Mouse (Mus musculus): ENCODE measurements at regions not wholly inside any gene's neighbourhood (a gene's known extent, or its start where the extent isn't known, plus 50 kb on each side); places are given as distances from the start of the nearest gene placed in this dataset.

DNA sequence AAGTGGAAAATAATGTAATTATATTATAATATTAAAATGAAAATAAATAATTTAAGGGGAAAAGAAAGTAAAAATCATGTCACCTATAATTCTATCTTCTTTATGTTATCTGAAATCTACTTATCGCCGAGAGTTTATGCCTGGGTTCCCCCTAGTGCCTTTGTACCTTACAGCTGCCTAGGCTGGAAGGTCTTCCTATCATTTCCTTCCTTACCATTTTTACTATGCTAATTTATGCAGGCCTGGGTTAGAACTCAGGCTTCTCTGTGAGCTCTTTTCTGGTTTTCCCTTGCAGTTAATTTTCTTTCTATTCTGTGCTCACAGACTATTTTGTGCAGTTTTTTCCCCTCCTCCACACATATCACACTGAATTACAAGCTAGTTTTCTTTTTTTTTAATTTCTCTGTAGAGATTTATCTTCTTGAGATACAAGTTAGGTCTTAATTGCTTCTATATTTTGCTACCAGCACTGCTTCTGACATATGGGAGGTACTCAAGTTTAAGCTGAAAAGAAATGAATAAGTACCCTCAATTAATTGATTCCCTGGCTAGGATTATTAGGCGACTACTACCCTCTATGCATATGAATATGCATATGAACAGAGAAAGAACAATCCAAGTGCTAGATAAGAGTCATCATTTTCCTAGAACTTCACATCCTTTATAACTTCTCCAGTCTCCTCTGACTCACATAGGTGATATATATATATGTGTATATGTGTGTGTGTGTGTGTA is 724.0 kb upstream of the Chordc1 start:
- ATAC-seq (replicated peaks; ENCODE audit: insufficient number of reproducible peaks, low FRiP score, low TSS enrichment, low read depth) (no peak), DNase-seq (ENCODE audit: low spot score) (no peak)
- 74% methylated on average over 3 of the region's 3 CpGs for WGBS
- H3K4me1 ChIP-seq (ENCODE audit: control insufficient read depth, insufficient read depth, low read length) = no peaks in the 10 kb centered on the region
- H3K27ac ChIP-seq (replicated peaks; ENCODE audit: low read depth, low read length) = no peak overlapping the region
- no peak overlapping the region for H3K4me2 ChIP-seq (ENCODE audit: low read depth, low read length)
- no peak overlapping the region for H3K4me3 ChIP-seq (ENCODE audit: low read depth, low read length)
- no peak overlapping the region for H3K9ac ChIP-seq (replicated peaks; ENCODE audit: low read length)
- no peaks in the 10 kb centered on the region for H3K9me3 ChIP-seq (replicated peaks; ENCODE audit: control insufficient read depth, low read length)
- no peaks in the 10 kb centered on the region for H3K27me3 ChIP-seq (ENCODE audit: control insufficient read depth, insufficient read depth, low read length)
- no peaks in the 10 kb centered on the region for H3K36me3 ChIP-seq (replicated peaks; ENCODE audit: control insufficient read depth, insufficient read depth, low read depth, low read length)

DNA sequence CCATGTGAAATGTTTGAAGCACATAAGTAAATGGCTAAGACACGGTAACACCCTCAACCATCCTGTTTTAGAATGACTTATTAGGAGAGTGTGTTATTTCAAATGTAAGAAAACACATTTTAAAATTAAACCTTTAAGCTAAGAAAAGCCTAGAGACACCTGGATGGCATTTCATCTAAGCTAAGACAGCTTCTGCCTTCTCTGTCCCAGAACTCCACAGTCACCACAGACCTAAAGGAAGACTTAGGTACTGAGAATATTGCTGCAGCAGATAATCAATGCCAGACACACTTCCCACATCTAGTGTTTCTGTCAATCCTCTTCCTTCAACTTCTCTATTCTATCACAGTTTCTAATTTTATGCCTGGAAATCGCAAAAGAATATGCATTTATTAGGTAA is 704.4 kb upstream of the Chordc1 start:
- Histone ChIP-seq H3K27me3 (ENCODE audit: control insufficient read depth, insufficient read depth, low read length) (no peaks in the 10 kb centered on the region), H3K4me1 (ENCODE audit: control insufficient read depth, insufficient read depth, low read length) (no peaks in the 10 kb centered on the region), H3K36me3 (replicated peaks; ENCODE audit: control insufficient read depth, insufficient read depth, low read depth, low read length) (no peaks in the 10 kb centered on the region), H3K4me2 (ENCODE audit: low read depth, low read length) (no peak overlapping the region), H3K9ac (replicated peaks; ENCODE audit: low read length) (no peak overlapping the region), H3K27ac (replicated peaks; ENCODE audit: low read depth, low read length) (no peak overlapping the region), H3K4me3 (ENCODE audit: low read depth, low read length) (no peak overlapping the region), H3K9me3 (replicated peaks; ENCODE audit: control insufficient read depth, low read length) (no peaks in the 10 kb centered on the region)
- DNase-seq (ENCODE audit: low spot score) (peak; percentile 42), ATAC-seq (replicated peaks; ENCODE audit: insufficient number of reproducible peaks, low FRiP score, low TSS enrichment, low read depth) (no peak)
- 83% methylated on average over 2 of the region's 2 CpGs for WGBS

DNA sequence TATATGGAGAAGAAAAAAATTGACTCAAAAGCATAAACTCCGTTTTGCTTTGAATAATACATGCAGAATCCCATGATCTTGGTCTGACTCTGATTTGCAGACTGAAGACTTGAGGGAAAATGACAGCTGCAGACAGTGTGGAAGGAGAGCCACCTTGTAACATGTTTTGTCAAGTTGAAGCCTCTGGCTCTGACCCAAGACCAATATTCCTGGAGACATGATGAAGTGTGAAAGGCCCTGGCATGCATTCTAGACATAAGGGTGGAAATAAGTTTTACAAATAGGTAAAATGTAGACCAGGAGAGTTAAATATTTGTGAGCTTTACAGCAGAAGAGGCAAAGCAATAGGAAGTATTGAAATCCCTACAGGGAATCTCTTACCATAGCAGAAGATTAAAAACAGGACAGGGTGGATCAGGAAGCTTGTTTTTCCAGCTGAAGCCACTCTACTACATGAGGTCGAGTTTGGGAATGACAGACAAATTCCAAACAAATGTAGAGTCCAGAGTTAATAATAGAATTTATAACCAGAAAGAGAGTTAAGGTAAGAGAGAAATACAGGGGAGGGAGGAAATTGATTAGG is 703.9 kb upstream of the Chordc1 start:
- no peaks in the 10 kb centered on the region for H3K9me3 ChIP-seq (replicated peaks; ENCODE audit: control insufficient read depth, low read length)
- no peak overlapping the region for H3K4me3 ChIP-seq (ENCODE audit: low read depth, low read length)
- WGBS = 45% methylated on average over 2 of the region's 2 CpGs
- ATAC-seq (replicated peaks; ENCODE audit: insufficient number of reproducible peaks, low FRiP score, low TSS enrichment, low read depth) (no peak), DNase-seq (ENCODE audit: low spot score) (peak; percentile 9)
- H3K27ac ChIP-seq (replicated peaks; ENCODE audit: low read depth, low read length) = no peak overlapping the region
- H3K4me1 ChIP-seq (ENCODE audit: control insufficient read depth, insufficient read depth, low read length) = no peaks in the 10 kb centered on the region
- H3K36me3 ChIP-seq (replicated peaks; ENCODE audit: control insufficient read depth, insufficient read depth, low read depth, low read length) = no peaks in the 10 kb centered on the region
- H3K9ac ChIP-seq (replicated peaks; ENCODE audit: low read length) = no peak overlapping the region
- no peak overlapping the region for H3K4me2 ChIP-seq (ENCODE audit: low read depth, low read length)
- H3K27me3 ChIP-seq (ENCODE audit: control insufficient read depth, insufficient read depth, low read length) = no peaks in the 10 kb centered on the region

DNA sequence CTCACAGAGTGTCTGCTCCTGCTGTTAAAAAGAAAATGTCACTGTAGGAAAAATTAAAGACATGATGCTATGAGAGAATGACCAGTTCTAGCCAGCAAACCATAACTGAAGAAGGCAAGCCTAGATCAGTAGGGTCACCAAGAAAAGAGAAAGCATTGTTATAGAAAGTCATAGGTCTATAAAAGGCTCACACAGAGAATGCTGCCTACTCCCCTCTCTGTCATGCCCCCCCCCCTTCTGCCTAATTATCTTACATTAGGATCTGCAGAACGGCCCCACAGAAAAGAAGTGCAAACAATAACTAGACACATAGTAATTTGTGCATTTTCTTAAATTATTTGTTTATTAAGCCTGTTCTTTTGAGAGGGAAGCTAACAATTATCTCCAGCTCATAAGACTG is 680.8 kb upstream of the Chordc1 start:
- Histone ChIP-seq H3K9me3 (replicated peaks; ENCODE audit: control insufficient read depth, low read length) (no peaks in the 10 kb centered on the region), H3K9ac (replicated peaks; ENCODE audit: low read length) (no peak overlapping the region), H3K27me3 (ENCODE audit: control insufficient read depth, insufficient read depth, low read length) (no peaks in the 10 kb centered on the region), H3K4me3 (ENCODE audit: low read depth, low read length) (no peak overlapping the region), H3K4me2 (ENCODE audit: low read depth, low read length) (no peak overlapping the region), H3K27ac (replicated peaks; ENCODE audit: low read depth, low read length) (no peak overlapping the region), H3K4me1 (ENCODE audit: control insufficient read depth, insufficient read depth, low read length) (no peaks in the 10 kb centered on the region), H3K36me3 (replicated peaks; ENCODE audit: control insufficient read depth, insufficient read depth, low read depth, low read length) (no peaks in the 10 kb centered on the region)
- WGBS = 61% methylated on average over 1 of the region's 1 CpGs
- ATAC-seq (replicated peaks; ENCODE audit: insufficient number of reproducible peaks, low FRiP score, low TSS enrichment, low read depth) (no peak), DNase-seq (ENCODE audit: low spot score) (no peak)

DNA sequence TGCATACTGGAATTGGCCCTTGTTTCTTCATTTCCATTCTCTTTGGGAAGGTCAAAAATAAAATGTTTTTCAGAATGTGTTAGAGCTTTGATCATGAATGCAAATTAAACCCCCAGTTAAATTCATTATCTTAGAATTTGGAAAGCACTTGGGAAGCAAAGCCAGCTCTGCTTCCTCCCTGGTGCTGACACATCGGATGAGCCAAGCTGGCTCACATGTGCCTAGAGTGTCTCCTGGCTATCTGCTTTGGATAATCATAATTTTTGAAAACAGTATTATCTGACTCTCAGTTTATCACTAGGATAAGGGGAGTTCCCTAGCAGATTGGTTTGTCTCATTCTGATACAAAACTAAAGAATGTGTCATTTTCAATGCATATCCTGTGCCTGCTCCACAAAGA is 649.4 kb upstream of the Chordc1 start:
- Histone ChIP-seq H3K27me3 (ENCODE audit: control insufficient read depth, insufficient read depth, low read length) (no peaks in the 10 kb centered on the region), H3K27ac (replicated peaks; ENCODE audit: low read depth, low read length) (no peak overlapping the region), H3K4me2 (ENCODE audit: low read depth, low read length) (no peak overlapping the region), H3K4me3 (ENCODE audit: low read depth, low read length) (no peak overlapping the region), H3K9ac (replicated peaks; ENCODE audit: low read length) (no peak overlapping the region), H3K4me1 (ENCODE audit: control insufficient read depth, insufficient read depth, low read length) (no peaks in the 10 kb centered on the region), H3K9me3 (replicated peaks; ENCODE audit: control insufficient read depth, low read length) (no peaks in the 10 kb centered on the region), H3K36me3 (replicated peaks; ENCODE audit: control insufficient read depth, insufficient read depth, low read depth, low read length) (no peaks in the 10 kb centered on the region)
- 87% methylated on average over 1 of the region's 1 CpGs for WGBS
- ATAC-seq (replicated peaks; ENCODE audit: insufficient number of reproducible peaks, low FRiP score, low TSS enrichment, low read depth) (no peak), DNase-seq (ENCODE audit: low spot score) (no peak)

DNA sequence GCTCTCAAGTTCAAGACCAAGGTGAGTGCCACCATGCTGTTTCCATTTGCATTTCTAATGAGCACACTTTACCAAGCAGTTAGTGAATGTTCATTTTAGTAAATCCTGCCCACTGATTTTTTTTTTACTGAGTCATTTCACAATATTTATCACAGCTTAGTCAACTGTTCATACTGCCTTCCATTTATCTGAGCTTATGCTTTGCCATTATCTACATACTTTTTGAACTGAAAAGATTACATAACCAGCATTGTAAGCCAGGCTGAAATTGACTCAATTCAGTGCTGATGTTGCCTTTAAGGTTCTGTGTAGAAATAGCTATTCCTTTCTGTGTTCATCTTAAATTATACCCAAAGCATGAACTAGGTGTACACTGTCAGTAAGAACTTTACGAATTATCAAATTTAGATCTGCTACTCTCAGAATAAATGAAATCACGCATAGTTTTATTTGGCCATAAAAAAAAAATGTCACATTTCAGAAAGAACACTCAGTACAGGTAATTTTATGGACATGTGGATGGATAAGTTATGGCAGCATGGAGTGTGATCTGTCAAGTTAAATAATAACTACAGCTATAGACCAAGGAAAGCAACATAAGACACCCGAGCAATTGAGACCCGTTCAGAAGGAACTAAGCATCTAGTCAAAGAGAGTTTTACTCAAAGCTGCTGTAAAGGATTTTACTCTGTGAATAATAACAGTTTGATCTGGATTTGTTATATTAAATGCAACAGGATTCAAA is 645.9 kb upstream of the Chordc1 start:
- H3K27me3 ChIP-seq (ENCODE audit: control insufficient read depth, insufficient read depth, low read length) = no peaks in the 10 kb centered on the region
- ATAC-seq (replicated peaks; ENCODE audit: insufficient number of reproducible peaks, low FRiP score, low TSS enrichment, low read depth) = no peak
- H3K4me1 ChIP-seq (ENCODE audit: control insufficient read depth, insufficient read depth, low read length) = no peaks in the 10 kb centered on the region
- H3K4me2 ChIP-seq (ENCODE audit: low read depth, low read length) = no peak overlapping the region
- H3K27ac ChIP-seq (replicated peaks; ENCODE audit: low read depth, low read length) = no peak overlapping the region
- no peaks in the 10 kb centered on the region for H3K36me3 ChIP-seq (replicated peaks; ENCODE audit: control insufficient read depth, insufficient read depth, low read depth, low read length)
- DNase-seq (ENCODE audit: low spot score) = no peak
- H3K9me3 ChIP-seq (replicated peaks; ENCODE audit: control insufficient read depth, low read length) = no peaks in the 10 kb centered on the region
- no peak overlapping the region for H3K4me3 ChIP-seq (ENCODE audit: low read depth, low read length)
- WGBS = 88% methylated on average over 4 of the region's 4 CpGs
- no peak overlapping the region for H3K9ac ChIP-seq (replicated peaks; ENCODE audit: low read length)

DNA sequence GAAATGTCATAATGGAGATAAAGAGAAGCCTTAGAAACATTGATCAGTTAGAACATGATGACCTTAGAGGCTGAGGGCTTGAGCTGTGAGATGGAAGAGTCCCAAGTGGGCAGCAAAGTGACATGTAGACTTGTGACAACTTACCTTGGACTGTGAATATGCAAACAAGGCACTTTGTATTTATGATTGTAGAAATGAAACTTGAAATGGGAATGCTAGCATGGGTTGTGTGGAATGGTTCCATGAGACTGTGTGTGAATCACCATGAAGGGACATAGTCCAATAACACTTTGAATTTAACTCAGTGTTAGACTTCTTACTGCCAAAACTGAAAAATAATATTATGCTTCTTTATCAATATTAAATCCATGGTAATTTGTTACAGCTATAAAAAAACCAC is 638.1 kb upstream of the Chordc1 start:
- no peak for ATAC-seq (replicated peaks; ENCODE audit: insufficient number of reproducible peaks, low FRiP score, low TSS enrichment, low read depth)
- no peak for DNase-seq (ENCODE audit: low spot score)
- H3K9me3 ChIP-seq (replicated peaks; ENCODE audit: control insufficient read depth, low read length) = no peaks in the 10 kb centered on the region
- H3K9ac ChIP-seq (replicated peaks; ENCODE audit: low read length) = no peak overlapping the region
- no peaks in the 10 kb centered on the region for H3K36me3 ChIP-seq (replicated peaks; ENCODE audit: control insufficient read depth, insufficient read depth, low read depth, low read length)
- no peak overlapping the region for H3K27ac ChIP-seq (replicated peaks; ENCODE audit: low read depth, low read length)
- H3K4me2 ChIP-seq (ENCODE audit: low read depth, low read length) = no peak overlapping the region
- H3K27me3 ChIP-seq (ENCODE audit: control insufficient read depth, insufficient read depth, low read length) = no peaks in the 10 kb centered on the region
- no peaks in the 10 kb centered on the region for H3K4me1 ChIP-seq (ENCODE audit: control insufficient read depth, insufficient read depth, low read length)
- no peak overlapping the region for H3K4me3 ChIP-seq (ENCODE audit: low read depth, low read length)

DNA sequence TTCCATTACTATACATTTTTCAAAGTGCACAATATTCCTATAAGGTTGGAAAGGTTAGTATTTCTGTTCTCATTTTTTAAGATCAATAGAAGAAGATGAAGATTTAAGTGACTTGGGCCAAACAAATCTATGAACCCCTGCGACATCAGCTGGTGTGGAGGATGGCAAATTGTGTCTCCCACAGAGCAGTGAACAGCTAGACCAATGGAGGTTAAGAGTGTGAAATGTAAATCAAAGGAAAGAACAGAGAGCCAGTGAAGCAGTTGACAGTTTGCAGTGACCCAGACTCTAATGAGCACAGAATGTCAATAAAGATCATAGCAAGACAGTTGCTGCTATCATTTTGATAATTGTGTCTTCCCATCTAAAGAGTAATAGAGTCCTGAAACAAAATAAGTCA is 627.8 kb upstream of the Chordc1 start:
- no peak for ATAC-seq (replicated peaks; ENCODE audit: insufficient number of reproducible peaks, low FRiP score, low TSS enrichment, low read depth)

More for the DNA sequence above, 627.8 kb upstream of the Chordc1 start:
- H3K27me3 ChIP-seq (ENCODE audit: control insufficient read depth, insufficient read depth, low read length) = no peaks in the 10 kb centered on the region
- no peaks in the 10 kb centered on the region for H3K36me3 ChIP-seq (replicated peaks; ENCODE audit: control insufficient read depth, insufficient read depth, low read depth, low read length)
- H3K4me3 ChIP-seq (ENCODE audit: low read depth, low read length) = no peak overlapping the region
- no peak overlapping the region for H3K9ac ChIP-seq (replicated peaks; ENCODE audit: low read length)
- no peak overlapping the region for H3K27ac ChIP-seq (replicated peaks; ENCODE audit: low read depth, low read length)
- no peak for DNase-seq (ENCODE audit: low spot score)
- H3K4me1 ChIP-seq (ENCODE audit: control insufficient read depth, insufficient read depth, low read length) = no peaks in the 10 kb centered on the region
- no peaks in the 10 kb centered on the region for H3K9me3 ChIP-seq (replicated peaks; ENCODE audit: control insufficient read depth, low read length)
- H3K4me2 ChIP-seq (ENCODE audit: low read depth, low read length) = no peak overlapping the region
- 74% methylated on average over 1 of the region's 1 CpGs for WGBS

Measured in embryonic facial prominence, embryonic 11.5 days (tissue).